Mouse (Mus musculus) monocyte, adult 2 months (primary cell): ENCODE results near the gene Usp9y.

Source experiments
- DNase-seq, 2 experiments: peaks; one replicate each; pipeline ENCODE4 v3.0.0; 2022; ENCODE audit warnings: low spot score in 2 of 2, low read depth in 1 of 2

The Usp9y gene

DNA sequence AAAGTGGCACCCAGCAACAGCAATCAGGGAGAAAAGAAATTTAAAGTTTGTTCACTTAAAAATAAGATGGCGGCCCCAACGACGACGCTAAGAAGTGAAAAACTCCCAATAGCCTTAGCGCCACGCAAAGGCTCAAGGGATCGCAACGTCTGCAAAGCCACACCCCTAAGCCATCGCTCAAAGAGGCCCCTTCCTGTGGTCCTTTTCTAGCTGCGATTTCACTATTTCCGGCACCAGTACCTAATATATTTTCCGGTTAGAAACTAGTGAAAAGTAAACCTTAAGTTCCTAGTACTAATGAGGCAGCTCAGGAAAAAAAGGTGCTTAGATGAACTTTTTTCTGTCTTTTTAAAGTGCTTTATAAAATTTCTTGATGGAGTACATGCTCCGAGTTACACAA is at the start of gene Usp9y:
Gene Usp9y (minus strand): TSS at position 101 of the 400 bp plus-strand sequence.
- DNase-seq, result no peak

DNA sequence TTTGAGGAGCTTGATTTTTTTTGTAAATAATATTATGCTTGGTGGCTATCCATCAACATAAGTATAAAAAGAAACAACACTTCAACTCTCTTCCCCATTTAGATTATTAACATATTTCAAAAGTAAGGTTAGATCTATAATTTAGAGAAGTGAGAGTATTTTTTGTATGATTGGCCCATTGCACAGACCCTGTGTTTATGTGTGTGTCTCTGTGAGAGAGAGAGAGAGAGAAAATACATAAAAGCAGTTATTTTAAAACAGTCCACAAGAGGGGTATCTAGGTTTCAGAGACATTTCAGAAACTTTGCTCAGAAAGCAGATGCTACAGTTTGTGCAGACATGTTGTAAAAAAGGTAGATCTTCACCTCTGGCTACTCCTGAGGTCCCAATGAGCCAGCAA is 165.9 kb downstream of the Usp9y start:
- no peak for DNase-seq

DNA sequence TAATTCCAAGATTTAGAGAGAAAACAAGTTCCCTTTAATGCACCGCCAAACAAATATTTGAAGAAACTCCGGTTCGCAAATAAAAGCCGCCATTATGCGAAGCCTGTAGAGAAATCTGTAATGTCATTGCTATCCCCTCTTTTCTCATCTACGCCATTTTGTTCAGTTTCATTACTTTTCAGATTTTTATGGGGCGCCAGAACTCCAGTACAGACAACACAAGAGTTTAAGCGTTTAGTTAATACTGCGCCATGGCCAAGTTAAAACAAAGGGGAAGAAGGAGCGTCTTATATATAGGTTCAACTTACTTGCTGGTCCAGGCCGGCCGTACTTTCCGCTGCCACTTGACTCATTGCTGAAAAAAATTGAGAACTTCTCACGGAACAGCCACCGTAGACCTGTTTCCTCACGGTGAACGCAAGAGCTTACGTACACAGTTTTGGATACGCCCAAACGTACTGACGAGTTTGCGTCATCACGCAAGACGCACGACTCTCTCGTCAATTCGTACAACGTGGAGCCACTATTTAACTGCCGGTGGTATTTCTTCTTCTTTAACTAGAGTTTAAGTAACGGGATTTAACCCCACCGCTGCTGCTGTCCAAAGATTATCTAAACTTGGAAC is 173.3 kb downstream of the Usp9y start, which contains the start of gene Ddx3y:
Gene Ddx3y (minus strand): TSS at position 459 of the 625 bp plus-strand sequence.
- DNase-seq, result peak in 1 of 2 experiments; percentile 36

DNA sequence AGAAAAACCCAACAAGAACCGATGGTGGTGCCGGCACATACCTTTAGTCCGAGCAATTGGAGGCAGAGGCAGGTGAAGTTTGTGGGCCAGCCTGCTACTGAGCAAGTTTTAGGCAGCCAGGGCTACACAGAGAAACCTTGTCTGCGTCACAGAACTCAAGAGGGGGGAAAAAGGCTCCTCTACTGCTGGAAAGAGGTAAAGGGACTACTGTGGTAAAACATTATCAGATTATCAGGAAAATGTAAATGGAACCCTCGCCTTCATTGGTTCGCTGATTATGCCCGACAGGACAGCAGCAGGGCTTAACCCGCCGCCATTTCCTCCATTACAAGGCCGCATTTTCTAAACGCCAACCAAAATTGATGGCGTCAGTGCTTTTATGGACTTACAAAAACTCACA is 173.8 kb downstream of the Usp9y start:
- no peak for DNase-seq
